Mouse (Mus musculus): Measurements from ENCODE around the gene Lnx2. TPM values are rescaled to one million over a fixed set of nuclear protein-coding genes. Genes with fewer than 3 reads are reported as not detected.

Lnx2 gene
- polyA plus RNA-seq, 1 experiment from 2014 or later: 4.7 TPM

DNA sequence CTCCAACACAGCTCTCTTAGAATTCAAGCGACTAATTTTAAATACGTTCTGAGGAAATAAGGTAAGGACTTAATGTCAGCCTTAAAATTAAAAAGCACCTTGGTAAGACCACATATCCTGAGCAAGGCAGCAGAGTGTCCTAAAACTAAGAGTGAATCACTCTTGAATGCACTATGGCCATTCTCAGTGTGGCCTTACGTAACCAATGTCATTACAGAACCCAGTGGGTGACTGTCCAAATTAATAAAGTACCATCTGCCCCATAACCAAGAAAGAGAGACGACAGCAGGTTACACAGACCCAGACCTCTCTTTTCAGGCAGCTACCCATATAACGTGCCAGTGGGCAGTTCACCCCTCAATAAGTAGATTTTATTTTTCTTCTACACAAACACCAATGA is 17.7 kb downstream of the Lnx2 start:
- peaks cover 44% of the 10 kb centered on the region for H3K4me1 ChIP-seq (replicated peaks)

DNA sequence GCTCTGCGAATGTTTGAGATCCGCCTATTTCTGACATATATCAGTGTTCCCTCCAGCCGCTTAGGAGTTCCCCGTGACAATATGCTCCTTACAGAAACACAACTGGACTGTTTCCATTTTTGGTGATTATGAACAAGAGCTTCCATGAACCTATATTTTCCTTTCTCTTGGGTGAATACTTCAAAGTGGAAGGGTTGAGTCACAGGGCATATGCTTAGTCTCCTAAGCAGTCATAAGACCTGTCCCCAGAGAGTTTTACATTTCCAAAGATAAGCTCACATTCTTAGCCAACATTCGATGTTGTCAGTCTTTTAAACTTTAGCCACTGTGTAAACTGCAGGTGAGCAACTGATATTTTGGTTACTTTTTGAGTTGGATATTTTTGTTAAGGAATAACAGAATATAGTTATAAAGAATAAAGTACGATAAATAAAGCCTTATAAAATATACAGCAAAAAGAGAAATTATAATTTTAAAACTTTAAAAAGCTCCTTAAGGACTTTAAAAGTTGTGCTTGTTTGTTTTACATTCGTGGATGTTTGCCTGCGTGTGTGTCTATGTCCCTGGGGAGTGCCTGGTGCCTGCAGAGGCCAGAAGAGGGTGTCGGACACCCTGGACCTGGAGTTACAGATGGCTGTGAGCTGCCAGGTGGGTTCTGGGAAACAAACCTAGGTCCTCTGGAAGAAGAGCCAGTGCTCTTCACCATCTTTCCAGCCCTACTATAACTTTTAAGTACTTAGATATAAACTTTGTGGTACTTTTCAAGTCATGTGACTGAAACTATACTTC is 18.6 kb downstream of the Lnx2 start:
- WGBS (ENCODE audit: insufficient replicate concordance): 69% methylated on average over 9 of the region's 9 CpGs
- Histone ChIP-seq H3K4me3 (replicated peaks) (no peak overlapping the region), H3K4me2 (no peak overlapping the region), H3K36me3 (replicated peaks) (no peaks in the 10 kb centered on the region), H3K9me3 (replicated peaks) (no peaks in the 10 kb centered on the region), H3K27ac (replicated peaks) (peak overlapping the region; percentile 59), H3K9ac (no peak overlapping the region), H3K27me3 (no peaks in the 10 kb centered on the region), H3K4me1 (replicated peaks) (peaks cover 50% of the 10 kb centered on the region)
- no peak for ATAC-seq (ENCODE audit: insufficient read depth)

More for the DNA sequence above, 17.7 kb downstream of the Lnx2 start:
- Histone ChIP-seq H3K9me3 (replicated peaks) (no peaks in the 10 kb centered on the region), H3K27ac (replicated peaks) (0 out of 2 replicates have a peak overlapping the region, but pooled peaks have one; percentile 31), H3K4me2 (no peak overlapping the region), H3K4me3 (replicated peaks) (no peak overlapping the region), H3K27me3 (no peaks in the 10 kb centered on the region), H3K9ac (no peak overlapping the region), H3K36me3 (replicated peaks) (no peaks in the 10 kb centered on the region)
- 73% methylated on average over 5 of the region's 5 CpGs for WGBS (ENCODE audit: insufficient replicate concordance)
- ATAC-seq (ENCODE audit: insufficient read depth): no peak

DNA sequence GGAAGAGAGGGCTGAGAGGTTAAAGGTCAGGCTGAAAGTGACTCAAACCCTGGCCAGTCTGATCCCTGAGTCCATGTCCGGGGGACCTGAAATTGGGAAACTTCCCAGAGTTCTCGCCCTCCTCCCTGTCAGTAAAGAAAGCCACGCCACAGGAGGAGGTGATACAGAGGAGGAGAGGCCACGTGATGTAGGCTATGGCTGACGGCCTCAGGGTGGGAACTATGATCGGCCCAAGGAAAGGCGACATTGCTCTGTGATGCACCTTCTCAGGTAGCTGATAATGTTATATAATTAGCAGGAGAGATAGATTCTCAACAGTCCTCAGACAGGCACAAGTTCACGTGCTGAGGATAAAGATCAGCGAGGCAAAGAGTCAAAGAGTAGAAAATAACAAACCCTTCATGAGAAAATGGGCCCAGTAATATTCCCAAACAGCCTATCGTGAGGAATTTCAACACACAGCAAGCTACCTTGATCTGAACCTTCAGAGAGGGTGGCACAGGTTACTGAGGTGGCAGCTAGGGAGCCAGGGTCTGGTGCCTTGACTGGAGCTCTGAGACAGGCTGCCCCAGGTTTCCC is 19.6 kb downstream of the Lnx2 start:
- Histone ChIP-seq H3K4me3 (replicated peaks) (no peak overlapping the region), H3K9ac (no peak overlapping the region), H3K27me3 (no peaks in the 10 kb centered on the region), H3K4me1 (replicated peaks) (peaks cover 55% of the 10 kb centered on the region), H3K4me2 (no peak overlapping the region), H3K36me3 (replicated peaks) (no peaks in the 10 kb centered on the region), H3K27ac (replicated peaks) (peak overlapping the region; percentile 59), H3K9me3 (replicated peaks) (no peaks in the 10 kb centered on the region)
- peak; percentile 17; the same call in 1 of the 2 replicates for ATAC-seq (ENCODE audit: insufficient read depth)
- WGBS (ENCODE audit: insufficient replicate concordance): 64% methylated on average over 10 of the region's 10 CpGs

DNA sequence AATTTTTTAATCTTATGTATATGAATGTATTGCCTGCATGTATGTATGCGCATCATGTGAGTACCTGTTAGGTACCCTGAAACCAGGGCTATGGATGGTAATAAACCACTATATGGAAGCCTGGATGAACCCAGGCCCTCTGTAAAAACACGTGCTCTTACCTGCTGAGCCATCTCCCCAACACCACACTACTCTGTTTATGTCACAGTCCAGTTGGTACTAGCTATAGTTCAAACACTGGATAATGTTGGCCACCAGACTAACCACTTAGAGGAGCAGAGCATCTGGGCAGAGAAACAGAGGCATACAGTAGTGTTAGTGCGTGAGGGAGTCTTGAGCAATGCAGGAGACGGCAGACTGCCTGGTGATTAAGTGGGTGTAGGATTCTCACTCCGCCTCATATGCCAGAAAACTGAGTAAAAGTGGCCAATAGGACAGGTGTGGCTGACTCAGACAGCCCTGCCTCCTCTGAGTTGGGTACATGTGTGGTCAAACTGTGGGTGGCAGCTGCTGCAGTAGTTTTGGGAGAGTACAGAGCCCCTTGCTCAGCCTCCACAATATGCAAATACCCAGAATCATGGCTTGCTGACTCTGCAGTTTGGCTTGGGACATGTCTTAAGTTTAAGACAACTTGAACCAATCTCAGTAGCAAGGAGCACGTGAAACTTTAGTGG is 20.7 kb downstream of the Lnx2 start:
- no peaks in the 10 kb centered on the region for H3K9me3 ChIP-seq (replicated peaks)
- WGBS (ENCODE audit: insufficient replicate concordance): 72% methylated on average over 6 of the region's 6 CpGs
- H3K4me2 ChIP-seq: no peak overlapping the region
- no peak overlapping the region for H3K9ac ChIP-seq
- no peaks in the 10 kb centered on the region for H3K27me3 ChIP-seq
- H3K27ac ChIP-seq (replicated peaks): no peak overlapping the region
- H3K36me3 ChIP-seq (replicated peaks): no peaks in the 10 kb centered on the region
- no peak overlapping the region for H3K4me3 ChIP-seq (replicated peaks)
- H3K4me1 ChIP-seq (replicated peaks): peaks cover 59% of the 10 kb centered on the region
- ATAC-seq (ENCODE audit: insufficient read depth): no peak

DNA sequence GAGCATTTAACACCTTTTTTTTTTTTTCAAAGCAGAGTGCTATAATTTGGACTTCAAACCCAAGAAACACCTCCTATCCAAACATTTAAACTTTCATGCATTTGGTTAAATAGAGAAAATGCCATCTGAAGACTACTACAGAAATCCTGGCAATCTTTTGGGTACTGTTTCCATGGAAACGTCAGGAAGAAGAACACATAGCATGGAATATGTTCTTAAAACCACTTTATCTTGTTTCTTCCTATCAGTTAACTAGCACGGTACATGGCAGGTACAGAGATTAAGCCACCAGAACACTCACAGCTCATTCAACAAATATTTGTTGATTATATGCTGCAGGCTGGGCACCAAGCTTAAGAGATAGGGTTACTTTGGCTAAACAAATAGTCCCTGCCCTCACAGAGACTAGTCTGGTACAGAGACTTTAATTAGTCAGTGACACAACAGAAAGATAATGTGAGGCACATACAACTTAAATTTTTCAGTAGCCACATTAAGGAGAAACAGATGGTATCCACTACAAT is 21.6 kb downstream of the Lnx2 start:
- H3K4me1 ChIP-seq (replicated peaks): peaks cover 63% of the 10 kb centered on the region
- H3K9ac ChIP-seq: no peak overlapping the region
- no peak overlapping the region for H3K4me2 ChIP-seq
- no peak overlapping the region for H3K4me3 ChIP-seq (replicated peaks)
- H3K36me3 ChIP-seq (replicated peaks): no peaks in the 10 kb centered on the region
- no peaks in the 10 kb centered on the region for H3K9me3 ChIP-seq (replicated peaks)
- no peak for ATAC-seq (ENCODE audit: insufficient read depth)
- H3K27ac ChIP-seq (replicated peaks): no peak overlapping the region
- H3K27me3 ChIP-seq: no peaks in the 10 kb centered on the region
- WGBS (ENCODE audit: insufficient replicate concordance): 21% methylated on average over 2 of the region's 2 CpGs

DNA sequence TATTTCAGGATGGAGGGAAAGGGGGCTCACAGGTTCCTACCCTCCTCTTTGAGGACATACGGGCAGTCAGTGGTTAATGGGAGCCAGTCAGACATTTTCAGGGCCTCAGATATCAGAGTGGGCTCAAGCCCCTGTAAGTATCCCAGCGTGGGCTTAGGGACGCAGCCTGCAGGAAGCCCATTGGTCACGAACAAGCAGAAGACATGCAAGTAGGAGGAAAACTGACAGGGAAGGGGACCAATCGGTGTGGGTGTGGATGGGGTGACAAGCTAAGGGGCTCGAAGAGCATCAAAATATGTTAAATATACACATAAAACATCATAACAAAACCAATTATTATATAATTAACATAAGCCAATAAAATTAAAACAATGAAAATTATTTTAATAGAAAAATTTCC is 22.1 kb downstream of the Lnx2 start:
- 72% methylated on average over 6 of the region's 6 CpGs for WGBS (ENCODE audit: insufficient replicate concordance)
- Histone ChIP-seq H3K9ac (no peak overlapping the region), H3K27me3 (no peaks in the 10 kb centered on the region), H3K4me1 (replicated peaks) (peaks cover 64% of the 10 kb centered on the region), H3K9me3 (replicated peaks) (no peaks in the 10 kb centered on the region), H3K27ac (replicated peaks) (no peak overlapping the region), H3K4me2 (no peak overlapping the region), H3K4me3 (replicated peaks) (no peak overlapping the region), H3K36me3 (replicated peaks) (no peaks in the 10 kb centered on the region)
- no peak for ATAC-seq (ENCODE audit: insufficient read depth)

DNA sequence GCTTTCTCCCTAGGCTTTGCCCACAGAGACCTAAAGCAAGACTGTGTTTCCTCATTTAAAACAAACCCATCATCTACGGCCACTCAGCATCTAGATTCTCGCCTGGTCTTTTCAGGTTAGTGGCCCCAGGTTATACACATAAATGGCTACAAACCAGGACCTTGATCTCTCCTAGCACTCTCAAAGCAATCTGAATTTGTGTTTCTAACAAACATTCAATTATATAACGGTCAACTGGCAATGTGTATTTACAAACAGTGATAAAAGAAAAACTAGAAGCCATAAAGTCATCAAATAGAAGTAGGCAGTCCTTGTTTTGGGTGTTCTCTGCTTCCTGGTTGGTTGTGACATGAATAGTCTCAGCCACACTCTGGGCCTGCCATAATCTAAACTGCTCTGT is 22.9 kb downstream of the Lnx2 start:
- ATAC-seq (ENCODE audit: insufficient read depth): no peak
- no peaks in the 10 kb centered on the region for H3K9me3 ChIP-seq (replicated peaks)
- peaks cover 69% of the 10 kb centered on the region for H3K4me1 ChIP-seq (replicated peaks)
- H3K9ac ChIP-seq: no peak overlapping the region
- H3K4me3 ChIP-seq (replicated peaks): no peak overlapping the region
- WGBS (ENCODE audit: insufficient replicate concordance): 60% methylated on average over 3 of the region's 3 CpGs
- no peak overlapping the region for H3K27ac ChIP-seq (replicated peaks)
- H3K27me3 ChIP-seq: no peaks in the 10 kb centered on the region
- H3K36me3 ChIP-seq (replicated peaks): no peaks in the 10 kb centered on the region
- no peak overlapping the region for H3K4me2 ChIP-seq

DNA sequence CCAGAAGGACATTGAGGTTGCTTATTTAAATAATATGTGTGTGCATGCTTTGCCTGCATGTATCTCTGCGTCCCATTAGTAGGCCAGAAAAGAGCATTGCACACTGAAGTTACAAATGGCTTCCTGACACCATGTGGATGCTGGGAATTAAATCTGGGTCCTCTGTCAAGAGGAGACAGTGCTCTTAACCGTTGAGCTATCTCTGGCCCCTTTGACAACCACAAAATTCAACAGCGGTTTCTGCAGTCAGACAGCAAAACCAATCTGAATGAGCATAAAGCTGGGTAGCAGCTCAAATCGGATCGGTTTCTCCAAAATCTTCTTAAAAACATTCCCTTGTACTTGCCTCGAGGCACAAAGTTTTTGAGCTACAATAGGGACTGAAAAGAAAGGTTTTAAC is 23.3 kb downstream of the Lnx2 start:
- Histone ChIP-seq H3K9me3 (replicated peaks) (no peaks in the 10 kb centered on the region), H3K9ac (no peak overlapping the region), H3K4me3 (replicated peaks) (no peak overlapping the region), H3K4me2 (no peak overlapping the region), H3K4me1 (replicated peaks) (peaks cover 69% of the 10 kb centered on the region), H3K27me3 (no peaks in the 10 kb centered on the region), H3K36me3 (replicated peaks) (no peaks in the 10 kb centered on the region), H3K27ac (replicated peaks) (no peak overlapping the region)
- ATAC-seq (ENCODE audit: insufficient read depth): no peak
- 58% methylated on average over 6 of the region's 6 CpGs for WGBS (ENCODE audit: insufficient replicate concordance)

DNA sequence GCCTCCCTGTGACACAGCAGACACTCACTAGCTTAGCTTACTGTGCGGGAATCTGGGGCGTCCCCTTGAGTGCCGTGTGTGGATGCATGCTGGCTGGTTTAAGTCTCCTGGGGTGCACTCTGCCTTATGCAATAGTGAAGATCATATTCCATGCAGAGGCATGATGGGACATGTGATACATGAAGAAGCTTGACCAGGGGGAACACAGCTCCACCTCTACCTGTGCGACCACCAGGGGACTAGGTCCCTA is 24.2 kb downstream of the Lnx2 start:
- Histone ChIP-seq H3K9ac (no peak overlapping the region), H3K27me3 (no peaks in the 10 kb centered on the region), H3K27ac (replicated peaks) (no peak overlapping the region), H3K36me3 (replicated peaks) (no peaks in the 10 kb centered on the region), H3K9me3 (replicated peaks) (no peaks in the 10 kb centered on the region), H3K4me2 (no peak overlapping the region), H3K4me3 (replicated peaks) (no peak overlapping the region), H3K4me1 (replicated peaks) (peaks cover 69% of the 10 kb centered on the region)
- 72% methylated on average over 4 of the region's 4 CpGs for WGBS (ENCODE audit: insufficient replicate concordance)
- no peak for ATAC-seq (ENCODE audit: insufficient read depth)

DNA sequence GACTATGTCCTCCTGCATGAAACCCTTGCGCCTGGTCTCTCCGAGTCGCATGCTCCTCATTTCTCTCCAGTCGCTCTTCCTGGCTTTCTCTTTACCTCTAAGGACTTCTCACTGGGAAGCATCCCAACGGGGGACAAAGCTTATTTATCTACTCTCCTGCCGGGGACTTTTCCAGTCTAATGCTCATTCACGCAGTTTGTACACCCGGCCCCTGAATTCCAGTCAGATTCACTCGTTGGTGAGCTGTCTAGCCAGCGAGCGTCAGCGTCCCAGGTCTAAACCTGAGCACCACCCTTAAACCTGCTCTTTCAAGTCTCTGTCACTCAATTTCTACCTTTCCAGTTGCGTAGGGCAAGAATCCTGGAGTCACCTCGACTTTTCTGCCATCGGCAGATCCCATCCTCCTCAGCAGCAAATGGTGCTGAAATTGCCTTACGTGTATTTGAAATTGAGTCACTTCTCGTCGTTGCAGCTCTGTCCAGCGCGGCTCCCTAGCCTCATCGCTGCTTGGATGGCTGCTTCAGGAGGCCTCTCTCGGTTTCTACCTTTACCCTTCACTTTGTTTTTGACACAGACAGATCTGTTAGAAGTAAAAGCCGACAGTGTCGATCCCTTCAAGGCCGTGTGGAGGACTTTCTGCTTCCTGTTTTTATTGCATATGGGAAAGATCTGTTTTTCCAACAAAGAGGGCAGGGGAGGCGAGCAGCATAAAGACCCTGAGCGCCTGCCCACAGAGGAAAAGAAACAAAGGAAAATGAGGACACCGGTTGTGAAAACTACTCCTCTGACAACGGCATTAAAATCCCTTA is 24.7 kb downstream of the Lnx2 start:
- H3K27me3 ChIP-seq: no peaks in the 10 kb centered on the region
- no peak overlapping the region for H3K27ac ChIP-seq (replicated peaks)
- ATAC-seq (ENCODE audit: insufficient read depth): no peak
- peaks cover 66% of the 10 kb centered on the region for H3K4me1 ChIP-seq (replicated peaks)
- no peak overlapping the region for H3K4me3 ChIP-seq (replicated peaks)
- no peaks in the 10 kb centered on the region for H3K9me3 ChIP-seq (replicated peaks)
- H3K4me2 ChIP-seq: no peak overlapping the region
- WGBS (ENCODE audit: insufficient replicate concordance): 58% methylated on average over 29 of the region's 29 CpGs
- H3K36me3 ChIP-seq (replicated peaks): no peaks in the 10 kb centered on the region
- no peak overlapping the region for H3K9ac ChIP-seq
